Mouse (Mus musculus): ENCODE data around the gene 1700092M07Rik. TPM values are rescaled to one million over a fixed set of nuclear protein-coding genes. Genes with fewer than 3 reads are reported as not detected.

1700092M07Rik gene
- polyA plus RNA-seq, 1 experiment from 2014 or later = 2.4 TPM

DNA sequence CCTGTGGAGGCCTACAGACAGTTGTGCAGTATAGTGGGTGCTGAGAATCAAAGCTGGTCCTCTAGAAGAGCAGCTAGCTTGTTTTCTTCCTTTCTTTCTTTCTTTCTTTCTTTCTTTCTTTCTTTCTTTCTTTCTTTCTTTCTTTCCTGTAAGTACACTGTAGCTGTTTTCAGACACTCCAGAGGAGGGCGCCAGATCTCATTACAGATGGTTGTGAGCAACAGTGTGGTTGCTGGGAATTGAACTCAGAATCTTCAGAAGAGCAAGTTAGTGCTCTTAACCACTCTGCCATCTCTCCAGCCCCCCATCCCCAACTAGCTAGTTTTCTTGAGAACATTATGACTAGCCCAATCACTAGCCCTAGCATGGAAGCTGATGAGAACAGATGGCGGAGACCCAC is 20.2 kb downstream of the 1700092M07Rik start:
- peaks cover 23% of the 10 kb centered on the region for H3K4me1 ChIP-seq
- H3K9me3 ChIP-seq (replicated peaks) = no peaks in the 10 kb centered on the region; the same call in 1 of the 2 replicates
- no peak overlapping the region for H3K4me2 ChIP-seq (replicated peaks)
- H3K36me3 ChIP-seq = peaks cover 36% of the 10 kb centered on the region
- H3K27ac ChIP-seq = no peak overlapping the region
- no peaks in the 10 kb centered on the region for H3K27me3 ChIP-seq
- ATAC-seq (ENCODE audit: low FRiP score) = no peak
- no peak overlapping the region for H3K9ac ChIP-seq
- no peak overlapping the region for H3K4me3 ChIP-seq
- 80% methylated on average over 2 of the region's 2 CpGs for WGBS

DNA sequence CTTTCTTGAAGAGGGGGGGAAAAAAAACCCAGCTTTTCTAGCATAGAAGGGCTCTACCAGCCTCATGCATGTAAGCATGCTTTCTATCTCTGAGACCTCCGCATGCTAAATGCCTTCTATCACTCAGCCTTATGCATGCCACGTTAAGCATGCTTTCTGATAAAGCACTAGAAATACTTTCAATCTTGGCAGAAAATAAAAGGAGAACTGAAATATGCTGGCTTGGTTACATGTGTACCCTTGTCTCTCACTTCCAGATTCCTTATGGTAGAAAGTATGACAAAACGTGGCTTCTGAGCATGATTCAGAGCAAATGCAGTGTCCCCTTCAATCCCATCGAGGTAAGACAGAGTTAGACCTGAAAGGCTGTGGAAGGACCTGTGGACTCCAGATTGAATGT is 22.8 kb downstream of the 1700092M07Rik start:
- peaks cover 61% of the 10 kb centered on the region for H3K36me3 ChIP-seq
- H3K27ac ChIP-seq = no peak overlapping the region
- H3K4me3 ChIP-seq = no peak overlapping the region
- no peak for ATAC-seq (ENCODE audit: low FRiP score)
- H3K4me1 ChIP-seq = peaks cover 8% of the 10 kb centered on the region
- 90% methylated on average over 4 of the region's 4 CpGs for WGBS
- no peak overlapping the region for H3K9ac ChIP-seq
- H3K27me3 ChIP-seq = no peaks in the 10 kb centered on the region
- H3K9me3 ChIP-seq (replicated peaks) = no peaks in the 10 kb centered on the region; the same call in 1 of the 2 replicates
- H3K4me2 ChIP-seq (replicated peaks) = no peak overlapping the region

DNA sequence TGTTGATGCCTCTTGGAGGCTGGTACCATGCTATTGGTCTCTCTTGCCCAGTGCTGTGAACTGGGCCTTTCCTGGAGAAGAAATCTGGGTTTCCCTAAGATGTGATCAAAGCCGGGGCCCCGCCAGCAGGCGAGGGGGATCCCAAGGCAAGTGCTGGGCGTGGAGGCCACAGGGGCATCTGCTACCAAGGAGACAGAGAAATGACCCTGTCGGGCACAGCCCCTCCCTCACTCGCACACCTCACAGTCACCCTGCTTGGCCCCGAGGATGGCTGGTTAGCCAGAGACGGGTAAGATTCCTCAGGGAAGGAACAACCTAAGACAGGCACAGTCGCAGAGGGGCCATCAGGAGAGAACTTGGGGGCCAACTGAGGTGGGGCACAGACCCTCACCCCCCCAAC is 25.0 kb downstream of the 1700092M07Rik start:
- H3K9me3 ChIP-seq (replicated peaks) = no peaks in the 10 kb centered on the region; the same call in 1 of the 2 replicates
- H3K27me3 ChIP-seq = no peaks in the 10 kb centered on the region
- WGBS = 94% methylated on average over 9 of the region's 9 CpGs
- no peak for ATAC-seq (ENCODE audit: low FRiP score)
- H3K4me1 ChIP-seq = peaks cover 4% of the 10 kb centered on the region; the same call in 1 of the 2 replicates
- no peak overlapping the region for H3K9ac ChIP-seq
- no peak overlapping the region for H3K4me2 ChIP-seq (replicated peaks)
- no peak overlapping the region for H3K4me3 ChIP-seq
- H3K27ac ChIP-seq = no peak overlapping the region
- H3K36me3 ChIP-seq = peaks cover 83% of the 10 kb centered on the region

DNA sequence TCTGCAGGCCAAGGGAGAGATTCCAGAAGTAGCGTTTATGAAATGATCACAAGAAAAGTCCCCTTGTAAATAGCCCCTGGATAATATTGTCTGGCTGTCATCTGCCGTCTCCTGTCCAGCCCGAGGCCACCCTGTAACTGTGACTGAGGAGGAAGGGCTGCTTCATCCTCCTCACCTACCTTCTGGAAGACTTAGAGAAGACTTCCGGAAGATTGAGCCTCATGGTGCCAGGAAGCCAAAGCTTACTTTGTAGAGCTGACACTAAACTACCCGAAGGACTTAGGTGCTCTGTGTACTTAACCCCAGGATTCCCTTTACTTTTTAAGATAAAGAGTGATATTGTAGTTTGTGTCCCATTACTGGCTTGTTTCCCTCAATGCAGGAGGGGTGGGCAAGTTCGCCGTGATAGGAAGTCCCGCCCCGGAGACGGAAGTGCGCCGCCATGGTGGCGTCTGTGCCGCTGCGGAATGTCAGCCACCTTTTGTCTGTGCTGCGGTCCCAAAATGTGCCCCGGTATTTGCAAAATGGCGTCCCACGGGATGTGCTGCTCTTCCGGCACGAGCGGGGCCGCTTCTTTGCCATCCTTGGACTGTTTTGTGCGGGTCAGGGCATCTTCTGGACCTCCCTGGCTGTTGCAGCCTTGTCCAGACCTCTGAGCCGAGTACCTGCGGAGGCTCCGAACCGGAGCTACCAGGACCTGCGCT is 30.2 kb downstream of the 1700092M07Rik start, which contains the start of gene Tmem223:
Gene Tmem223, plus strand, starts transcription at position 430 of the 704 bp plus-strand sequence.
- H3K4me1 ChIP-seq = peaks cover 31% of the 10 kb centered on the region
- peak; percentile 46; the same call in 1 of the 2 replicates for ATAC-seq (ENCODE audit: low FRiP score)
- H3K9ac ChIP-seq = peak within 1 kb of the TSS; percentile 97
- peak within 1 kb of the TSS; percentile 70 for H3K4me2 ChIP-seq (replicated peaks)
- H3K27me3 ChIP-seq = no peaks in the 10 kb centered on the region
- H3K27ac ChIP-seq = peak within 1 kb of the TSS; percentile 93
- peaks cover 56% of the 10 kb centered on the region for H3K36me3 ChIP-seq
- H3K9me3 ChIP-seq (replicated peaks) = no peaks in the 10 kb centered on the region
- H3K4me3 ChIP-seq = peak within 1 kb of the TSS; percentile 83
- 22% methylated on average over 29 of the region's 29 CpGs for WGBS

DNA sequence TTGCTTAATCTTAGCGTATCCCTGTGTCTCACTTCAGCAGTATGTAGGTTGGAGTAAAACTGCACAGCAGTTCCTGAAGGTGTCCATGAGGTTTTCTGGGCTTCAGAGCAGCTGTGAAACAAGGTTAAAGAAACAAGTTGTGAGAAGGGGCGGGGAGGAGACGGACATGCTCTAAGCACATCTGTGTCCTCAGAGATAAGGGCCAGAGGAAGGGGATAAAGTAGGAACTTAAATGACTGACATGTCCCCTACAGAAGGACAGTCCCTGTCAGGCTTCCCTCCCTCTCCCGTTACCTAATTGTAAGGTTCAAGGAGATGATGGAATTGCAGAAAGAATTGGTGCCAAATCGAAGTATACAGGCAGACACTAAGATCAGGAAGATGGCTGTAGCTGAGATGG is 32.5 kb downstream of the 1700092M07Rik start:
- no peaks in the 10 kb centered on the region for H3K27me3 ChIP-seq
- H3K9ac ChIP-seq = no peak overlapping the region
- no peak for ATAC-seq (ENCODE audit: low FRiP score)
- H3K36me3 ChIP-seq = peaks cover 36% of the 10 kb centered on the region
- H3K4me1 ChIP-seq = peaks cover 32% of the 10 kb centered on the region
- peak overlapping the region; percentile 98 for H3K4me2 ChIP-seq (replicated peaks)
- H3K27ac ChIP-seq = 0 out of 2 replicates have a peak overlapping the region, but pooled peaks have one; percentile 99
- no peaks in the 10 kb centered on the region for H3K9me3 ChIP-seq (replicated peaks)
- H3K4me3 ChIP-seq = peak overlapping the region; percentile 75
- WGBS = 82% methylated on average over 5 of the region's 5 CpGs

DNA sequence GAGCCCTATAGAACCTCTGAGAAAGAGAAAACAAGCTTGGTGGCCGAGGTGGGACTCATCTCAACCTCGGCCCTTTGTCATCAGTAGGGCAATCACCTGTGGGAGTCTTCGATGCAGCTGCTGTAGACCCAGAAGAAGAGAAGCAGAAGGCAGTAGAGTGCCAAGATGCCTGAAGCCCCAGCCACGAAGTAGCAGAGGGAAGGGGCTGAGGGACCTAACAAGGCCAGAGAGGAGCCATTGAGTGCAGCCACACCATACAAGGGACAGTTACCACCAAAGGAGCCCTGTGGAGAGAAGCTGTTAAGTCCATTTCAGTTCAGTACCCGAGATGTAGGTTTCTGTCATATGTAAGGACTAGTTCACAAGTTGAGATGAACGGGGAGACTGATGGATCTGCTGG is 32.9 kb downstream of the 1700092M07Rik start:
- H3K4me2 ChIP-seq (replicated peaks) = peak overlapping the region; percentile 98
- peak overlapping the region; percentile 94 for H3K9ac ChIP-seq
- peaks cover 34% of the 10 kb centered on the region for H3K36me3 ChIP-seq
- no peaks in the 10 kb centered on the region for H3K9me3 ChIP-seq (replicated peaks)
- H3K27ac ChIP-seq = peak overlapping the region; percentile 99; the same call in 1 of the 2 replicates
- WGBS = 66% methylated on average over 6 of the region's 6 CpGs
- H3K4me3 ChIP-seq = peak overlapping the region; percentile 75
- no peak for ATAC-seq (ENCODE audit: low FRiP score)
- H3K27me3 ChIP-seq = no peaks in the 10 kb centered on the region
- H3K4me1 ChIP-seq = peaks cover 32% of the 10 kb centered on the region

DNA sequence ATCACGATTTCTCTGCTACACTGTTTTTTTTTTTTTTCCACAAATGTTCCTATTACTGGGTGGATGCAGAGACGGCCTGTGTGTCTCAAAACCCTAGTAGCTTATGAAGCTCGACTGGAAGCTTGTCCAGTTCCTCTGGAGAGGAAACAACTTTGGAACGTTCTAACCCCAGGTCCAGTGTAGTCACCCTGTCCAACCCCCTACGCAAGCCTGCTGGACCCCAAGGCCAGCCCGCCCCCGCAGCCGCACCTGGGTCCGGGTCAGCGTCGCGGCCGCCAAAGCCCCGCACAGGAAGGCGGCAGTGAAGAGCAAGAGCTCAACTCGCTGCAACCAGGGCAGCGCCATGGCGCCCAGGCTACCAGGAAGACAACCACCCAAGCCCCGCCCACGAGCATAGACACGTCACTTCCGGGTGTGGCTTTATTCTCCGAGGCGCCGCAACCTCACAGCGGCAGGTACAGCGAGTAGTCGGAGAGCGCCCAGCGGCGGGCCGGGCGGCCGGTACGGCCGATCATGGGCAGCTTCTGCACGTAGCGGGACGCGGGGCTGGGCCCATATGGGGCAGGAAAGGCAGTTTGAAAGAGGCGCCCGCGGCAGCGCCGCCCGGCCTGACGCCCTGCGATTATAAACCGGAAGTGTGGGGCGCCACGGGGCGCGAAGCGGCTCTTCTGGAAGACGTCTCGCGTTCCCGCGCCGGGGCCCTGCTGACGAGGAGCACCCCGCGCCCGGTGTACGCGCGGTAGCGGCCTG is 33.7 kb downstream of the 1700092M07Rik start, which contains the start of gene Tmem179b:
Gene Tmem179b, minus strand, starts transcription at position 382 of the 750 bp plus-strand sequence.
- WGBS = under 1% methylated on average over 68 of the region's 68 CpGs
- ATAC-seq (ENCODE audit: low FRiP score) = peak; percentile 94
- peak within 1 kb of the TSS; percentile 75 for H3K4me3 ChIP-seq
- peaks cover 29% of the 10 kb centered on the region for H3K36me3 ChIP-seq
- peak within 1 kb of the TSS; percentile 98 for H3K4me2 ChIP-seq (replicated peaks)
- no peaks in the 10 kb centered on the region for H3K27me3 ChIP-seq
- H3K9me3 ChIP-seq (replicated peaks) = no peaks in the 10 kb centered on the region
- H3K27ac ChIP-seq = peak within 1 kb of the TSS; percentile 99
- H3K4me1 ChIP-seq = peaks cover 32% of the 10 kb centered on the region
- H3K9ac ChIP-seq = peak within 1 kb of the TSS; percentile 94

DNA sequence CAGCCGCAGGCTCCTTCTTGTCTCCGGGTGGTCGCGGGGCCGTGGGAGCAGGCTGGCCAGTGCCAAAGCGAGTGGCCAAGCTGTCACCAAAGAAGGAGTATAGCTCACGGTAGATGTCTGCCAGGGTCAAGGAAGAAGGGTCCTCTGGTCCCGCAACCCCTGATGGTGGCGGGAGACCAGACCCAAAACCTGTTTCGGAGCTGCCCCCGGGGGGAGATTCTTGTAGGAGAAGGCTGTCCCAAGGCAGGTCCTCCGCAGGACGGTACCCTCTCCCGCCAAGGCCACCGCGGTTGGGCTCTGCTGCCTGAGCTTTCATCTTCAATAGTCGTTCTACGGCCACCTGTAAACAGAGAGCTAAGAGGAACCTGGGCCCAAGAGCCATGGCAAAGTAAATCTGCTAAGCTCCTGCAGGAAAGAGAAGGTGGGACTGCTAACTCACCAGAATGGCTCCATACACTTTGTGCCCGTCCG is 34.5 kb downstream of the 1700092M07Rik start:
- WGBS = 7% methylated on average over 19 of the region's 20 CpGs
- no peaks in the 10 kb centered on the region for H3K27me3 ChIP-seq
- H3K36me3 ChIP-seq = peaks cover 29% of the 10 kb centered on the region
- H3K9me3 ChIP-seq (replicated peaks) = no peaks in the 10 kb centered on the region
- peak overlapping the region; percentile 98 for H3K4me2 ChIP-seq (replicated peaks)
- peaks cover 32% of the 10 kb centered on the region for H3K4me1 ChIP-seq
- H3K9ac ChIP-seq = peak overlapping the region; percentile 94
- peak overlapping the region; percentile 75 for H3K4me3 ChIP-seq
- peak; percentile 43 for ATAC-seq (ENCODE audit: low FRiP score)
- peak overlapping the region; percentile 99 for H3K27ac ChIP-seq

DNA sequence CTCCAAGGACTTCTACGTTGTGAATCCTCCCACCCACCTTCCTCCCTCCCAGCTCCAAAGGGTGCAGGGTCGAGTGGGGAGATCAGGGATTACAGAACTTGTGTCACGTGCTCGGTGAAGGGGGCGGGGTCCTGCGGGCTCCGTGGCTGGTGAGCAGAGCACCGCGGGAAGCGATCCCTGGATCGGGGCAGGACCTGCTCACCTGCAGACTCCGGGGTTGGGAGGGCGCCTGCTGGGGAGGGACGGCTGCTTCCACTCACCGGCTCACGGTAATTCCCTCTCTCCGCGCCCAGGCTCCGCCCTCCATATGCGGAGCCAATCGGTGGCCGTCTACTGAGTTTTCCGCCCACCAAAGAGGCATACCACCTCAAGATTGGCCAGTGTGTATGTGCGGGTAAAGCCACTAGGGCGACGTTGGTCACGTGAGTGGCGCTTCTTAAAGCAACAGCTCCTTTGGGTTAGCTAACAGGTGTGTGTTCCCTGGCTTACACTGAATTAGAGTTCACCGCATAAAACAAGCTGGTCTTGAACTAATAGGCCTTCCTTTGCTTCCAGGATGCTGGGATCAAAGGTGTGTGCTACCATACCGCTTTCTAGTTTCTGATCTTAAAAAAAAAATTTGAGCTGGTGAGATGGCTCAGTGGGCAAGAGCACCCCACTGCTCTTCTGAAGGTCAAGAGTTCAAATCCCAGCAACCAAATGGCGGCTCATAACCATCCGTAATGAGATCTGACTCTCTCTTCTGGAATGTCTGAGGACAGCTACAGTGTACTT is 45.7 kb downstream of the 1700092M07Rik start, which contains the start of gene Taf6l:
Gene Taf6l, minus strand, starts transcription at position 410 of the 774 bp plus-strand sequence.
- Histone ChIP-seq H3K27me3 (no peaks in the 10 kb centered on the region), H3K27ac (peak within 1 kb of the TSS; percentile 76), H3K4me1 (peaks cover 15% of the 10 kb centered on the region), H3K9me3 (replicated peaks) (no peaks in the 10 kb centered on the region), H3K36me3 (peaks cover 27% of the 10 kb centered on the region), H3K4me3 (peak within 1 kb of the TSS; percentile 75), H3K9ac (peak within 1 kb of the TSS; percentile 67), H3K4me2 (replicated peaks) (peak within 1 kb of the TSS; percentile 67)
- WGBS = under 1% methylated on average over 32 of the region's 32 CpGs
- peak; percentile 99 for ATAC-seq (ENCODE audit: low FRiP score)

DNA sequence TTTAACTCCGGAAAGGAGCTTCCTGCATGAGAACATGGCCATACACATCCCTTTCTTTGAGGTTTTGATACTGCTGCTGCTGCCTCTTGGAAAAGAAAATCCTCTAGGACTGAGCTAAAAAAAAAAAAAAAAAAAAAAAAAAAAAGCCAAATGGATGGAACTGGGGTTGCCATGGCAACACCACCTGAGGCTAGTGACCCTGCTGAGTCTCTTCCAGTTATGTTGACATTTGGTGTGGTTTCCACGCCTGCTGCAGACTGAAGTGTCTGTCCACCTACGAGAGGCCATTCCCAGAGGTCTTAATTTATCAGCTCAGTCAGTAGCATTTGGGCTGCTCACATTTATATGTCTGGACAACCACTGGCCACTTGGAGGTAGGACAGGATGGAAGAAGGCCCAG is 48.0 kb downstream of the 1700092M07Rik start:
- peaks cover 23% of the 10 kb centered on the region for H3K36me3 ChIP-seq
- no peak for ATAC-seq (ENCODE audit: low FRiP score)
- 23% methylated on average over 3 of the region's 3 CpGs for WGBS
- H3K4me3 ChIP-seq = no peak overlapping the region
- H3K9ac ChIP-seq = 0 out of 2 replicates have a peak overlapping the region, but pooled peaks have one; percentile 19
- H3K4me2 ChIP-seq (replicated peaks) = no peak overlapping the region
- peaks cover 15% of the 10 kb centered on the region for H3K4me1 ChIP-seq
- peak overlapping the region; percentile 24 for H3K27ac ChIP-seq
- no peaks in the 10 kb centered on the region for H3K27me3 ChIP-seq
- no peaks in the 10 kb centered on the region for H3K9me3 ChIP-seq (replicated peaks)

DNA sequence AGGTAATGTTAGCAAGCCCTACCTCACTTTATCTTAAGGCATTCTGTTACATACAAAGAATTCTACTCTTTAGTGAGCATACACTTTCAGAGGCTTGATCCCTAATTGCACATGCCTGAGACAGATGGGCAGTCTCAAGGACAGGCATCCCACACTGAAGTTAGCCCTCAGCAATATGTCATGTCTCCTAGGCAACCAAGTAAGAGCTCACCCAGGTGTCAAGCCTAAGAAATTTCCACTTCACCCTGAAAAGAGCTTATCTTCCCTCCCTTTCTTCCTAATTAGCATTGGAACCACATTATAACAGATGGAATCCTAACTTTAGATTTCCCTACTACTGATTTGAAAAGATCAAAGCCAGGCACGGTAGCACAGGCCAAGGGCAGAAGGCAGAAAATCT is 48.7 kb downstream of the 1700092M07Rik start:
- no peak overlapping the region for H3K4me3 ChIP-seq
- peak overlapping the region; percentile 24 for H3K27ac ChIP-seq
- no peak overlapping the region for H3K9ac ChIP-seq
- H3K4me2 ChIP-seq (replicated peaks) = no peak overlapping the region
- no peaks in the 10 kb centered on the region for H3K27me3 ChIP-seq
- peaks cover 15% of the 10 kb centered on the region for H3K4me1 ChIP-seq
- no peak for ATAC-seq (ENCODE audit: low FRiP score)
- 62% methylated on average over 1 of the region's 1 CpGs for WGBS
- H3K36me3 ChIP-seq = peaks cover 25% of the 10 kb centered on the region
- no peaks in the 10 kb centered on the region for H3K9me3 ChIP-seq (replicated peaks)

All from hindbrain, embryonic 12.5 days (tissue).